Mouse (Mus musculus) layer of hippocampus, postnatal 25 days (tissue): Measurements from ENCODE around the gene Qprt. TPM values are rescaled to one million over a fixed set of nuclear protein-coding genes. Genes with fewer than 3 reads are reported as not detected.
"Not testable (repeated sequence)": the region's sequence is repeated elsewhere in the genome, so short reads cannot be mapped to it uniquely, and the experiment has no call there.

Experiments
- DNase-seq, 2 experiments: peaks; one replicate each; pipeline ENCODE4 v3.0.0; 2022; ENCODE audit warnings: mixed read lengths in 2 of 2, low spot score in 1 of 2; ENCODE audit errors: extremely low spot score in 1 of 2
- total RNA-seq, 2 experiments: library from RNA; stranded (reverse); gene quantifications; 2 replicates each; pipeline ENCODE4 v1.2.3; 2021

Gene Qprt
- total RNA-seq, 2 experiments from 2014 or later: 0.30 to 0.35 TPM

- DNase-seq: no peak
Measured at GRCm38 (mm10) chr7:127101451-127102016, 20.5 kb downstream of the Qprt start.

GRCm38 (mm10) chr7:127099528-127099927, 22.5 kb downstream of the Qprt start:
- DNase-seq: no peak

- DNase-seq: no peak
Measured at GRCm38 (mm10) chr7:127098950-127099349, 23.1 kb downstream of the Qprt start.

GRCm38 (mm10) chr7:127098521-127098920, 23.5 kb downstream of the Qprt start:
- no peak for DNase-seq

- DNase-seq: no peak
Measured at GRCm38 (mm10) chr7:127096456-127096855, 25.6 kb downstream of the Qprt start.

- no peak for DNase-seq
Measured at GRCm38 (mm10) chr7:127093914-127094313, 28.1 kb downstream of the Qprt start.

GRCm38 (mm10) chr7:127091114-127091896, 30.7 kb downstream of the Qprt start, which contains the start of gene AI467606:
TSS of gene AI467606 (plus strand) at chr7:127091359.
- no peak for DNase-seq

- DNase-seq: no peak
Measured at GRCm38 (mm10) chr7:127090154-127091113, 31.6 kb downstream of the Qprt start.

GRCm38 (mm10) chr7:127088901-127089845, 32.9 kb downstream of the Qprt start:
- no peak for DNase-seq

- no peak for DNase-seq
Measured at GRCm38 (mm10) chr7:127088083-127088482, 33.9 kb downstream of the Qprt start.

- DNase-seq: not testable (repeated sequence)
Measured at GRCm38 (mm10) chr7:127087278-127088010, 34.6 kb downstream of the Qprt start, which contains the start of gene Zg16. TSS of gene Zg16 (minus strand) at chr7:127087328.

GRCm38 (mm10) chr7:127085751-127086150, 36.3 kb downstream of the Qprt start:
- DNase-seq: not testable (repeated sequence)

GRCm38 (mm10) chr7:127084794-127085193, 37.2 kb downstream of the Qprt start:
- no peak for DNase-seq

GRCm38 (mm10) chr7:127083689-127084088, 38.3 kb downstream of the Qprt start:
- no peak for DNase-seq

GRCm38 (mm10) chr7:127082995-127083394, 39.0 kb downstream of the Qprt start:
- no peak for DNase-seq

GRCm38 (mm10) chr7:127082271-127082670, 39.8 kb downstream of the Qprt start:
- no peak for DNase-seq

GRCm38 (mm10) chr7:127080045-127080444, 42.0 kb downstream of the Qprt start:
- no peak for DNase-seq

GRCm38 (mm10) chr7:127077692-127078091, 44.3 kb downstream of the Qprt start:
- no peak for DNase-seq

GRCm38 (mm10) chr7:127076188-127076587, 45.8 kb downstream of the Qprt start:
- DNase-seq: no peak
